Mouse (Mus musculus) liver, embryonic 14.5 days (tissue): ENCODE results near the gene Epn3. TPM values are rescaled to one million over a fixed set of nuclear protein-coding genes. Genes with fewer than 3 reads are reported as not detected.

Source experiments
- ATAC-seq: fragments of 200-750 bp; cut with Nextera tagmentation; 2 replicates; pipeline ENCODE4 v1.8.0; 2017; ENCODE audit warnings: moderate number of reproducible peaks, mild to moderate bottlenecking, moderate library complexity; ENCODE audit not compliant: insufficient read depth
- DNase-seq, 3 experiments: peaks; one replicate each; pipeline ENCODE4 v3.0.0-alpha.2; 2012 to 2013; ENCODE audit warnings: low read depth in 3 of 3, low spot score in 3 of 3
- H3K27ac ChIP-seq: fragments of 300-500 bp; sonication (generic); 2 replicates; pipeline ENCODE4 v1.5.1; 2014; ENCODE audit warnings: moderate library complexity, mild to moderate bottlenecking, control low read depth, inconsistent platforms
- H3K27me3 ChIP-seq: fragments of 300-500 bp; sonication (generic); 2 replicates; pipeline ENCODE4 v1.6.1; 2014; ENCODE audit warnings: mild to moderate bottlenecking, low read length, moderate library complexity; ENCODE audit not compliant: control insufficient read depth, insufficient read depth
- H3K36me3 ChIP-seq: fragments of 300-500 bp; sonication (generic); replicated peaks from 2 replicates; pipeline ENCODE4 v1.6.1; 2014; ENCODE audit warnings: low read depth; ENCODE audit not compliant: control insufficient read depth, insufficient read depth
- H3K4me1 ChIP-seq, 2 experiments: fragments of 200-500 bp in 1 of 2; fragments of 300-500 bp in 1 of 2; sonication (generic) in 1 of 2; replicated peaks; 2 replicates each; pipeline ENCODE4 v1.6.1; 2012 to 2014; ENCODE audit warnings: antibody characterized with exemption in 1 of 2, inconsistent platforms in 1 of 2, low read length in 1 of 2; ENCODE audit not compliant: control insufficient read depth in 2 of 2, insufficient read depth in 2 of 2
- H3K4me2 ChIP-seq: fragments of 300-500 bp; sonication (generic); 2 replicates; pipeline ENCODE4 v1.6.1; 2014; ENCODE audit warnings: low read depth, mild to moderate bottlenecking, control low read depth, moderate library complexity
- H3K4me3 ChIP-seq, 2 experiments: fragments of 200-500 bp in 1 of 2; fragments of 300-500 bp in 1 of 2; sonication (generic) in 1 of 2; 2 replicates each; pipeline ENCODE4 v1.5.1; 2012 to 2014; ENCODE audit warnings: low read depth in 2 of 2, low read length in 2 of 2, mild to moderate bottlenecking in 2 of 2, control low read depth in 1 of 2, inconsistent platforms in 1 of 2, moderate library complexity in 1 of 2; ENCODE audit not compliant: insufficient read depth in 1 of 2
- H3K9ac ChIP-seq: fragments of 300-500 bp; sonication (generic); replicated peaks from 2 replicates; pipeline ENCODE4 v1.6.1; 2014; ENCODE audit warnings: mild to moderate bottlenecking, control low read depth, moderate library complexity
- H3K9me3 ChIP-seq: fragments of 300-500 bp; sonication (generic); 2 replicates; pipeline ENCODE4 v1.6.1; 2016; ENCODE audit warnings: low read length, mixed read lengths; ENCODE audit not compliant: control insufficient read depth
- CTCF ChIP-seq: IDR thresholded peaks from 2 replicates; pipeline ENCODE4 v1.5.1; 2016; ENCODE audit warnings: antibody characterized with exemption, low read depth, control low read depth
- EP300 ChIP-seq: IDR thresholded peaks from 2 replicates; pipeline ENCODE4 v1.6.1; 2016; ENCODE audit warnings: antibody characterized with exemption, low read depth
- WGBS: fragments of 180-500 bp; shearing (Covaris S2); extraction: QIAGEN DNeasy Blood & Tissue Kit; methylation state at CpG from one replicate; pipeline ENCODE4 v1.1.7; 2014; ENCODE audit not compliant: insufficient replicate concordance; 5-methylcytosine and 5-hydroxymethylcytosine counted together
- polyA plus RNA-seq, 2 experiments: library from polyadenylated mRNA; depleted of rRNA in 1 of 2; stranded (reverse) in 1 of 2; unstranded in 1 of 2; fragments of >200 nt; fragmentation: Nextera tagmentation in 1 of 2; extraction: Ambion mirVana in 1 of 2; gene quantifications; 2 replicates each; pipeline versions ENCODE4 v1.2.1 to v1.2.3; 2012 to 2014

Gene Epn3
- polyA plus RNA-seq, 2 experiments, result 0.04 TPM; not detected in 1

GRCm38 (mm10) chr11:94483436-94483835 lies 16.3 kb downstream of the Epn3 start:
- Histone ChIP-seq H3K4me2 (no peak overlapping the region), H3K4me1 (no peaks in the 10 kb centered on the region), H3K4me3 (no peak overlapping the region), H3K27ac (no peak overlapping the region), H3K36me3 (no peaks in the 10 kb centered on the region), H3K9me3 (no peaks in the 10 kb centered on the region), H3K27me3 (peaks cover 3% of the 10 kb centered on the region), H3K9ac (no peak overlapping the region)
- no peak for DNase-seq
- WGBS, result 66% methylated on average over 11 of the region's 11 CpGs
- TF ChIP-seq EP300 (no peak), CTCF (no peak)
- ATAC-seq, result no peak

- H3K27ac ChIP-seq, result no peak overlapping the region
- 79% methylated on average over 11 of the region's 11 CpGs for WGBS
- peaks cover 5% of the 10 kb centered on the region for H3K27me3 ChIP-seq
- no peaks in the 10 kb centered on the region for H3K36me3 ChIP-seq
- TF ChIP-seq CTCF, result no peak
- TF ChIP-seq EP300, result no peak
- no peak overlapping the region for H3K4me2 ChIP-seq
- ATAC-seq (no peak), DNase-seq (no peak)
- H3K9me3 ChIP-seq, result no peaks in the 10 kb centered on the region
- H3K4me1 ChIP-seq, result no peaks in the 10 kb centered on the region
- no peak overlapping the region for H3K4me3 ChIP-seq
- no peak overlapping the region for H3K9ac ChIP-seq
These were observed 17.0 kb downstream of the Epn3 start for GRCm38 (mm10) chr11:94482738-94483137.

GRCm38 (mm10) chr11:94481963-94482362 lies 17.8 kb downstream of the Epn3 start:
- no peak overlapping the region for H3K4me3 ChIP-seq
- WGBS, result 62% methylated on average over 7 of the region's 7 CpGs
- no peak overlapping the region for H3K27ac ChIP-seq
- no peaks in the 10 kb centered on the region for H3K4me1 ChIP-seq
- no peak for DNase-seq
- H3K9ac ChIP-seq, result no peak overlapping the region
- peaks cover 13% of the 10 kb centered on the region for H3K27me3 ChIP-seq
- H3K4me2 ChIP-seq, result no peak overlapping the region
- no peaks in the 10 kb centered on the region for H3K36me3 ChIP-seq
- H3K9me3 ChIP-seq, result no peaks in the 10 kb centered on the region
- no peak for ATAC-seq
- TF ChIP-seq CTCF (no peak), EP300 (no peak)

GRCm38 (mm10) chr11:94480382-94480781 lies 19.4 kb downstream of the Epn3 start:
- 71% methylated on average over 9 of the region's 9 CpGs for WGBS
- Histone ChIP-seq H3K4me2 (no peak overlapping the region), H3K9ac (no peak overlapping the region), H3K4me1 (no peaks in the 10 kb centered on the region), H3K36me3 (no peaks in the 10 kb centered on the region), H3K27ac (no peak overlapping the region), H3K9me3 (no peaks in the 10 kb centered on the region), H3K27me3 (peaks cover 27% of the 10 kb centered on the region), H3K4me3 (no peak overlapping the region)
- no peak for ATAC-seq
- no peak for DNase-seq
- no peak for TF ChIP-seq EP300
- TF ChIP-seq CTCF, result no peak

- Histone ChIP-seq H3K4me3 (no peak overlapping the region), H3K4me2 (no peak overlapping the region), H3K9ac (no peak overlapping the region), H3K27ac (no peak overlapping the region), H3K4me1 (no peaks in the 10 kb centered on the region), H3K36me3 (no peaks in the 10 kb centered on the region), H3K27me3 (peaks cover 51% of the 10 kb centered on the region), H3K9me3 (no peaks in the 10 kb centered on the region)
- DNase-seq (no peak), ATAC-seq (no peak)
- 50% methylated on average over 6 of the region's 6 CpGs for WGBS
- no peak for TF ChIP-seq CTCF
- no peak for TF ChIP-seq EP300
These were observed 22.1 kb downstream of the Epn3 start for GRCm38 (mm10) chr11:94477651-94478050.

GRCm38 (mm10) chr11:94475722-94476121 lies 24.1 kb downstream of the Epn3 start:
- TF ChIP-seq CTCF (no peak), EP300 (no peak)
- Histone ChIP-seq H3K9me3 (no peaks in the 10 kb centered on the region), H3K36me3 (no peaks in the 10 kb centered on the region), H3K9ac (no peak overlapping the region), H3K4me3 (no peak overlapping the region), H3K27me3 (peaks cover 70% of the 10 kb centered on the region), H3K27ac (no peak overlapping the region), H3K4me2 (no peak overlapping the region), H3K4me1 (no peaks in the 10 kb centered on the region)
- WGBS, result 16% methylated on average over 11 of the region's 11 CpGs
- DNase-seq (no peak), ATAC-seq (no peak)
